Mouse (Mus musculus): ENCODE measurements at regions not wholly inside any gene's neighbourhood (a gene's known extent, or its start where the extent isn't known, plus 50 kb on each side); places are given as distances from the start of the nearest gene placed in this dataset.

- TF ChIP-seq CTCF (IDR thresholded peaks at IDR 0.05; ENCODE audit: low read depth, low read length) (no peak), EP300 (IDR thresholded peaks at IDR 0.05; ENCODE audit: insufficient read depth, low read depth, low read length) (no peak)
Observed at GRCm38 (mm10) chr12:29323534-29323933, 204.7 kb upstream of the Myt1l start.

Data from ES-Bruce4 (cell line).